Mouse (Mus musculus) limb, embryonic 12.5 days (tissue): ENCODE results near the gene Ccdc91. TPM values are rescaled to one million over a fixed set of nuclear protein-coding genes. Genes with fewer than 3 reads are reported as not detected.

Source experiments
- ATAC-seq: fragments of 200-750 bp; cut with Nextera tagmentation; 2 replicates; pipeline ENCODE4 v1.8.0; 2017; ENCODE audit warnings: low read depth, moderate TSS enrichment; ENCODE audit not compliant: insufficient number of reproducible peaks, insufficient read depth, low FRiP score, low TSS enrichment
- H3K27ac ChIP-seq: fragments of 300-500 bp; sonication (generic); 2 replicates; pipeline ENCODE4 v1.5.1; 2016; ENCODE audit warnings: mild to moderate bottlenecking, moderate library complexity
- H3K27me3 ChIP-seq: fragments of 300-500 bp; sonication (generic); 2 replicates; pipeline ENCODE4 v1.6.1; 2016; ENCODE audit warnings: mild to moderate bottlenecking, moderate library complexity
- H3K36me3 ChIP-seq: fragments of 300-500 bp; sonication (generic); 2 replicates; pipeline ENCODE4 v1.6.1; 2016; ENCODE audit warnings: mild to moderate bottlenecking, moderate library complexity
- H3K4me1 ChIP-seq: fragments of 300-500 bp; sonication (generic); replicated peaks from 2 replicates; pipeline ENCODE4 v1.6.1; 2016
- H3K4me2 ChIP-seq: fragments of 300-500 bp; sonication (generic); 2 replicates; pipeline ENCODE4 v1.6.1; 2016; ENCODE audit warnings: mild to moderate bottlenecking, moderate library complexity
- H3K4me3 ChIP-seq: fragments of 300-500 bp; sonication (generic); replicated peaks from 2 replicates; pipeline ENCODE4 v1.5.1; 2016; ENCODE audit warnings: mild to moderate bottlenecking
- H3K9ac ChIP-seq: fragments of 300-500 bp; sonication (generic); replicated peaks from 2 replicates; pipeline ENCODE4 v1.6.1; 2016; ENCODE audit warnings: mild to moderate bottlenecking, moderate library complexity
- H3K9me3 ChIP-seq: fragments of 300-500 bp; sonication (generic); 2 replicates; pipeline ENCODE4 v1.6.1; 2016; ENCODE audit warnings: mild to moderate bottlenecking, moderate library complexity
- WGBS: fragments of 180-500 bp; shearing (Covaris S2); methylation state at CpG from one replicate; pipeline ENCODE4 v1.1.7; 2016; 5-methylcytosine and 5-hydroxymethylcytosine counted together
- polyA plus RNA-seq: library from polyadenylated mRNA; unstranded; fragments of >200 nt; fragmentation: Nextera tagmentation; extraction: Ambion mirVana; gene quantifications from 2 replicates; pipeline ENCODE4 v1.2.1, GENCODE M21; 2016

Gene Ccdc91
- polyA plus RNA-seq, 1 experiment from 2014 or later, result 27.8 TPM

DNA sequence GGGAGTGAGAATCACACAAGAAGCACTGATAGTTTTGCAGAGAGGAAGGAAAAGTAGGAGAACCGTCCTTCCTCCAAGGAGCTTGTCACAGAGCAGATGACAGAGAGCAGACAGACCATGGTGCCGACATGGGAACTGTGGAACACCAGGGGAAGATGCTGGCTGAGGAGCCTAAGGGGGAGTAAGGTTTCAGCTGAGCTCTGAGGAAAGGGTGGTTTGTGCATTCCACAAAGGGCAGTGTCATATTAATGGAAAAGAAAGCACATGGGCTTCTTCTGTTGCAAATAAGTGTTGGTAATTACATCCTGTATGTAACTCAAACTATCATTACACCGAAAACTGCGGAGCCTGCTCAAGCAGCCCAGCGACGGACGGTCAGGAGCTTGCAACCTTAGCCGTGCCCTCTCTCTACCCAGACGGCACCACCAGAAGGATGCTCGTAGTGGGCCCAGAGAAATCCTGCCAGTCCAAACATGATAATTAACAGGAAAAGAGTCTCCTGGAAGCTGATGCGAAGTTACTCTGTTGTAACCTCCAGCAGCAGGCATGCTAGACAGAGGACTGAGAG is 170.9 kb downstream of the Ccdc91 start:
- Histone ChIP-seq H3K4me3 (no peak overlapping the region), H3K9ac (no peak overlapping the region), H3K36me3 (no peaks in the 10 kb centered on the region), H3K4me2 (no peak overlapping the region), H3K27me3 (no peaks in the 10 kb centered on the region; the same call in 1 of the 2 replicates), H3K27ac (no peak overlapping the region), H3K4me1 (peaks cover 15% of the 10 kb centered on the region; the same call in 1 of the 2 replicates), H3K9me3 (no peaks in the 10 kb centered on the region)
- 64% methylated on average over 11 of the region's 11 CpGs for WGBS
- ATAC-seq, result no peak

DNA sequence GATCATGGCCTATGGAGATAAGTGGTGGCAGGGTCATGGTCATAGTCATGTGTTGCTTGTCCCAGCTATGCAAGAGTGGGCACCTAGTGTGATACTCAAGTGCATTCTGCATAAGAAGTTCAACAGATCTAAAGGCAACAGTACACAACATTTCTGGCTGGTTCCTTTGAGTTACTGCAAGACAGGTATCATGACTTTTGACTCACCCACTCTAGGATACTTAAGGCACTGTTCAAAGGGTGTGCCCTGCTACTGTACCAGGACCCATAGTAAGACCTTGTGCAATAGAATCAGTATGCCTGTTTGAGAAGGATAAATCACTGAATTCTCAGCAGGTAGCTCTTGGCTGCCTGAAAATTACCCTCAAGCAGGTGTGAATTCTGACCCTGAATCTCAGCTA is 182.4 kb downstream of the Ccdc91 start:
- H3K4me1 ChIP-seq, result no peaks in the 10 kb centered on the region
- no peak for ATAC-seq
- H3K4me3 ChIP-seq, result no peak overlapping the region

DNA sequence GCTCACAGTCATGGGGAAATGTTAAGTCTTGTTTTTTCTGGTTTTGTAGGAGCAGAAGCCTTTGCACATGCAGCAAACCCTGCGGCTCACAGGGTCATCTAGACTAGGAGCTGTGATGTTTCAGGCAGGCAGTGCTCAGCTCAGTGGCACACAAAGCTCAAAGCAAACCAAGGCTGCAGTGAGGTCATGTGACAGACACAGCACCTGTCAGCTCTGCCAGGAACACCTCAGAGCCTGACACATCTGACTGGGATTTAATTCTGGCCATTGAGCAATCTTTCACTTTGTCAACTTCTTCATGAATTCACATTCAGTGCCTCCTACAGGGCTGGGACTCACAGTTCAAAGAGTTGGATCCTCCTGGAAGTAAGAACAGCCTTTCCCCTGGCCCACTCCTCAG is 185.1 kb downstream of the Ccdc91 start:
- no peak for ATAC-seq
- Histone ChIP-seq H3K9me3 (no peaks in the 10 kb centered on the region), H3K4me2 (no peak overlapping the region), H3K27ac (no peak overlapping the region), H3K4me3 (no peak overlapping the region), H3K36me3 (no peaks in the 10 kb centered on the region), H3K4me1 (no peaks in the 10 kb centered on the region), H3K9ac (no peak overlapping the region), H3K27me3 (no peaks in the 10 kb centered on the region)
- WGBS, result 70% methylated on average over 1 of the region's 1 CpGs

More for the DNA sequence above, 182.4 kb downstream of the Ccdc91 start:
- Histone ChIP-seq H3K27ac (no peak overlapping the region), H3K4me2 (no peak overlapping the region), H3K27me3 (no peaks in the 10 kb centered on the region), H3K9ac (no peak overlapping the region), H3K9me3 (no peaks in the 10 kb centered on the region), H3K36me3 (no peaks in the 10 kb centered on the region)

DNA sequence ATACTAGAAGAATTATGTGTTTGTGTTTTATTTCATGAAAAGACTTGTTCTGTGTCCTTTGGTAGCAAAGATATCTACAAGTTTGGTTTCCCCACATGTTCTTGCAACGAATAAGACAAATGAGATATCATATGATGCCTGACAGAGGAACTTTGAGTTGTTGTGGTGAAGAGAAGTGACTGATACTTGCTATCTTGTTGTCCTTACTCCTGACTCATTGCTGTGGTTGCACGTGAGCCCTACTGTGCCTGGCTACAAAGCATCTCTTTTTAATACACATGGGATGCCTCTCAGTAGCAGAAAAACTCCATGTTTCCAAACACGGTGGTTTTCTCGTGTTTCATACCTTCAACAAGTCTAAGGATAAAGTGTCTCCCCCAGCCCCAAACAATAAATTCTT is 186.2 kb downstream of the Ccdc91 start:
- H3K4me1 ChIP-seq, result no peaks in the 10 kb centered on the region
- no peaks in the 10 kb centered on the region for H3K9me3 ChIP-seq
- ATAC-seq, result no peak
- no peak overlapping the region for H3K9ac ChIP-seq
- no peaks in the 10 kb centered on the region for H3K36me3 ChIP-seq
- 87% methylated on average over 4 of the region's 4 CpGs for WGBS
- H3K27me3 ChIP-seq, result no peaks in the 10 kb centered on the region
- H3K27ac ChIP-seq, result no peak overlapping the region
- H3K4me2 ChIP-seq, result no peak overlapping the region
- no peak overlapping the region for H3K4me3 ChIP-seq

DNA sequence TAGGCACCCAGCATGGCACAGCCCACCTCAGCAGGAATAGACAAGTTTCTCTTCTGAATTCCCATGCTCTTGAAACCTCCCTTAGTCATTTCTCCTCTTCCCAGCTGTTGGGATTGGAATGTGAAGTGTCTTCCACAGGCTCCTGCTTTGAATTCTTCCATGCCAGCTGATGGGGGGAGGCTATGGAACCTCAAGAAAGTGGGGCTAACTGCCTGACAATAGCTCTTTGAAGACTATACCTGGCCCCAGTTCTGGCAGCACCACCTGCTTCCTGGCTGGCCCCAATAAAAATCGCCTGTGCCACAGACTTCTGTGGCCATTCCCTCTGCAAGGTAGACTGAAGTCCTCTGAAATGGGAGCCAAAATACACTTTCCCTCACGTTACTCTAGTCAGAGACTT is 187.0 kb downstream of the Ccdc91 start:
- H3K4me3 ChIP-seq, result no peak overlapping the region
- no peaks in the 10 kb centered on the region for H3K4me1 ChIP-seq
- H3K27me3 ChIP-seq, result no peaks in the 10 kb centered on the region
- H3K36me3 ChIP-seq, result no peaks in the 10 kb centered on the region
- no peak for ATAC-seq
- no peak overlapping the region for H3K27ac ChIP-seq
- H3K9ac ChIP-seq, result no peak overlapping the region
- no peak overlapping the region for H3K4me2 ChIP-seq
- H3K9me3 ChIP-seq, result no peaks in the 10 kb centered on the region
- WGBS, result 82% methylated on average over 2 of the region's 2 CpGs

DNA sequence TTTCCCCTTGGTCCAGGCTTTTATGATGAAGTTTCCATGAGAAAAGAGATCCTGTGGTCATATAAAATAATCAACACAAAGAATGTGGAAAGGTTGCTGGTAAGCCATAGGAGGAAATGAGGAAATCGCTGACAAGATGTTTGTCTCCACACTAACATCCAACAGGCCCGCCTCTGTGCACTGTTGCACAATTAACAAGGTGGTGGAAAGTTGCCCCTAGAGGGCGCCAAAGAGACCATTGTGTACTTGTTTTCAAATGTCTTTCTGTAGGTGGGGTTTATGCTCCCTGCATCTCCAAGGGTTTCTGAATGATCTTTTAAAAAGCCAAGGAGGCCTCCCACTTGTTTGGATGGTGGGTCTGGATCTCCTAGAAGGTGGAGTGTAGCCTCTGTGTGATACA is 188.7 kb downstream of the Ccdc91 start:
- WGBS, result 47% methylated on average over 3 of the region's 3 CpGs
- ATAC-seq, result no peak
- no peak overlapping the region for H3K9ac ChIP-seq
- H3K36me3 ChIP-seq, result no peaks in the 10 kb centered on the region
- no peak overlapping the region for H3K27ac ChIP-seq
- H3K27me3 ChIP-seq, result no peaks in the 10 kb centered on the region
- no peaks in the 10 kb centered on the region for H3K9me3 ChIP-seq
- H3K4me1 ChIP-seq, result no peaks in the 10 kb centered on the region
- no peak overlapping the region for H3K4me3 ChIP-seq
- no peak overlapping the region for H3K4me2 ChIP-seq

DNA sequence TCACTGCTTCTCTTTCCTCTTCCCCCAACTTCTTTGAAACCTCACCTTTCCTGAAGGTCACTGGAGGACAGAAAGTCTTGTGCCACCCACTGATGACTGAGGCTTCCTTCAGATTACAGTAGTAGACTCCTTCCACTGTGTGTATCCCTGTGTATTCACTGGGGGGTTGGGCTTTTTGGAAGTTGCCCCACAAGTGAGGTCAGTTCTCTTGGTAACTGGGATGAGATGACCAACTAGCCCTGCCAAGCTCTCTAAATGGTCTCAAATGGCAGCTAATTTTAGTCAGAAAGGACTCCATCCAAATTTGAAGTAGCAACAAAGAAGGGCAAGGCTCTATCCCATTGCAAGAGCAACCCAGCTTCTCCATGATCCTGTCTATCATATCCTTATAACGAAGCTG is 195.7 kb downstream of the Ccdc91 start:
- Histone ChIP-seq H3K4me2 (no peak overlapping the region), H3K27me3 (peaks cover 13% of the 10 kb centered on the region; the same call in 1 of the 2 replicates), H3K36me3 (no peaks in the 10 kb centered on the region), H3K9ac (no peak overlapping the region), H3K9me3 (no peaks in the 10 kb centered on the region), H3K4me3 (no peak overlapping the region), H3K27ac (no peak overlapping the region), H3K4me1 (peaks cover 10% of the 10 kb centered on the region)
- no peak for ATAC-seq
- WGBS, result 89% methylated on average over 1 of the region's 1 CpGs

DNA sequence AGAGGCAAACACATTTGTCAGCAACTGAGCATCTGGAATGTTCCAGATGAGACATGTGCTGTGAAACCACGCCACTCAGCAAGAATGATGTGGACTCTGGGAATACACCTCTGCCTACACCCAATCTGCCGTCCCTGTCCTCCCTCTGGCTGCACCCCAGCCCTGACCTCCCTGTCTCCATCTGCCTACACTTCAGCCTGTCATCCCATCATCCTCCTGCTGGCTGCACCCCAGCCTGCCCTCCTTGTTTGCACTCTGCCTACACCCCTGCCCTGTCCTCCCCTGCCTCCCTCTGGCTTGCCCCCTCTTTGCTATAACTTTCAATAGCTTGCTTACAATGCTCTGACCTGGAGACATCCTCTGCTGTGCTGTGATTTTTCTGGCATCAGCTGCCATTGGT is 196.9 kb downstream of the Ccdc91 start:
- H3K27ac ChIP-seq, result no peak overlapping the region
- H3K4me1 ChIP-seq, result peaks cover 10% of the 10 kb centered on the region
- no peak overlapping the region for H3K4me3 ChIP-seq
- no peak overlapping the region for H3K9ac ChIP-seq
- no peak overlapping the region for H3K4me2 ChIP-seq
- H3K9me3 ChIP-seq, result no peaks in the 10 kb centered on the region
- 68% methylated on average over 2 of the region's 2 CpGs for WGBS
- no peaks in the 10 kb centered on the region for H3K36me3 ChIP-seq
- peaks cover 17% of the 10 kb centered on the region; the same call in 1 of the 2 replicates for H3K27me3 ChIP-seq
- ATAC-seq, result no peak

DNA sequence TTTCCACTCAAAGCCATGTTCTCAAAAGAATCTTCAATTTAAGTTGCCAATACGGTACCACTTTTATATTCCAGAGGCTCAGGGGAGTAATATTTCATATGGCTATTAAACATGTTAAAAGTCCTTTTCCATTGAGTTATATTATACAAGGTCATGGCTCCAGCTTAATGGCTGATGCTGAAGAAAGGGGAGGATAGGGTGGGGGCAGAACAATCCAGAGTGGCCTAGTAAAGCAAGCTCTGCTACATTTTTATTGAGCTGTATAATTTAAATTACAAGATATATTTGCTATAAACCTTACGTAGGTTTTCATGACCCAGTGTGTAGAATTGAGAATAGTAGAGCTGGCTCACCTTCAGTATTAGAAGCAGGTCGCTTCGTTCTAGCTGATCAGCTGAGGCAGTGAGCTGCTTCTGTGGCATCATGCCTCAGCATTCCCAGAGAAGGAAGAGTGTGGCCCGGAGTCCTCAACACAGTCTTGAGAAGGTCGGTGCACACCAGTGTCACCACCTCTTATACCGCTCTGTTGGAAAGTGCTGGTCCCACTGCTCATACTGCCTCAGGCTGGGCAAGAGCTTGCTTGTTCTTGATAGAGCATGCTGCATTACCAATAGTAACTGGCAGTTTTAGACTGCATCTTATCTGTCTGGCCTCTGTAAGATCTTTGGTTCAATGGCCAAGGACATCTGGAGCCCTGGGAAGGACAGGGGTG is 199.6 kb downstream of the Ccdc91 start:
- H3K9ac ChIP-seq, result no peak overlapping the region
- no peaks in the 10 kb centered on the region for H3K9me3 ChIP-seq
- peaks cover 27% of the 10 kb centered on the region; the same call in 1 of the 2 replicates for H3K27me3 ChIP-seq
- no peak overlapping the region for H3K27ac ChIP-seq
- H3K36me3 ChIP-seq, result no peaks in the 10 kb centered on the region
- 64% methylated on average over 7 of the region's 7 CpGs for WGBS
- H3K4me2 ChIP-seq, result no peak overlapping the region
- no peak overlapping the region for H3K4me3 ChIP-seq
- peaks cover 10% of the 10 kb centered on the region for H3K4me1 ChIP-seq
- ATAC-seq, result peak; percentile 79

DNA sequence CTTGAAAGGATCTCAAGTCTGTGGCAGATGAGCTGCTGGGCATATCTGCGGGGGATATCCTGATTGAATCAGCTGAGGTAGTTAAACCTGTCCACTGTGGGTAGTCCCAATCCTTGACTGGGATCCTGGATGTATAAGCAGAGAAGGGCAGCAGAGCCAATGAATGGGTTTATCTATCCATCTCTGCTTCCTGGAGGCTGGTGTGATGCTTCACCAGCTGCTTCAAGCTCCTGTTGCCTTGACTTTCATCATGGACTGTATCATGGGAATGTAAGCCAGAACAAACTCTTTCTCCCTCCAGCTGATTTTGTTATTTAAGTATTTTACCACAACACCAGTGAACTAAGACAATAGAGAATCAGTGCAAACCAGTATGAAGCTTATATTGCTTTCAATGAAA is 200.6 kb downstream of the Ccdc91 start:
- H3K9ac ChIP-seq, result no peak overlapping the region
- WGBS, result 98% methylated on average over 1 of the region's 1 CpGs
- peaks cover 27% of the 10 kb centered on the region; the same call in 1 of the 2 replicates for H3K27me3 ChIP-seq
- H3K36me3 ChIP-seq, result no peaks in the 10 kb centered on the region
- no peak overlapping the region for H3K4me2 ChIP-seq
- H3K4me1 ChIP-seq, result peaks cover 10% of the 10 kb centered on the region
- no peak overlapping the region for H3K4me3 ChIP-seq
- H3K9me3 ChIP-seq, result no peaks in the 10 kb centered on the region
- no peak overlapping the region for H3K27ac ChIP-seq
- ATAC-seq, result no peak
